Mouse (Mus musculus): ENCODE measurements at regions not wholly inside any gene's neighbourhood (a gene's known extent, or its start where the extent isn't known, plus 50 kb on each side); places are given as distances from the start of the nearest gene placed in this dataset.
A peak's percentile ranks its signal among the peaks of the same experiment; 100 is the strongest.
"Not testable (repeated sequence)": the region's sequence is repeated elsewhere in the genome, so short reads cannot be mapped to it uniquely, and the experiment has no call there.

- no peak for DNase-seq
Measured at GRCm38 (mm10) chr17:42956588-42956987, 59.8 kb upstream of the Tnfrsf21 start.

GRCm38 (mm10) chr17:42954722-42955121 lies 61.6 kb upstream of the Tnfrsf21 start:
- DNase-seq, result no peak

GRCm38 (mm10) chr17:42944453-42944852 lies 68.0 kb upstream of the Cd2ap start:
- no peak for DNase-seq

- peak; percentile 86 for DNase-seq
Measured at GRCm38 (mm10) chr17:42943272-42943696, 66.8 kb upstream of the Cd2ap start.

- DNase-seq, result no peak
Measured at GRCm38 (mm10) chr17:42939476-42939875, 63.0 kb upstream of the Cd2ap start.

- DNase-seq, result no peak
Measured at GRCm38 (mm10) chr17:42938579-42938978, 62.1 kb upstream of the Cd2ap start.

GRCm38 (mm10) chr17:42937480-42937879 lies 61.0 kb upstream of the Cd2ap start:
- not testable (repeated sequence) for DNase-seq

GRCm38 (mm10) chr17:42934068-42934467 lies 57.6 kb upstream of the Cd2ap start:
- DNase-seq, result no peak

GRCm38 (mm10) chr17:42933335-42934004 lies 57.0 kb upstream of the Cd2ap start:
- DNase-seq, result no peak

- DNase-seq, result no peak
Measured at GRCm38 (mm10) chr17:42927320-42927719, 50.9 kb upstream of the Cd2ap start.

Measured in retina, postnatal 1 day (tissue).